Mouse (Mus musculus): ENCODE results near the gene Rapgef1.

DNA sequence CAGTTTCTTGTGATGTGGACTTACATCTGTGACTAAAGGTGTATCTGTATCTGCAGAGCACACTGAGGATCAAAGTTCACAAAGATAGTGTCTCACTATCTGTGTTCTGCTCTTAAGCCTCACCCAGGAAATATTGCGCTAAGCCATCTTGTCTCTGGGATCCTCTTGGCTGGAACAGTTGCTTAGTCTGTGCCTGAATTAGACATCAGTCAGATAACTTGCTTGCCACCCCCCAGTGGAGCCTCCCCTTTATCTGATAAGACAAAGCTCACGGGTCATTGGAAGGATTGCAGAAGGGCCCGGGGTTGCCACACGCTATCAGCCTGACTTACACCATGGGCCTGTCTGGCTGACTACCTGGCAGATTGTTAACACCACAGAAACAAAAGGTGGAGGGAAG lies 153.8 kb downstream of the Rapgef1 start:
- TF ChIP-seq CTCF (IDR thresholded peaks at IDR 0.05; ENCODE audit: low read depth, low read length) (no peak), GATA1 (IDR thresholded peaks at IDR 0.05; ENCODE audit: borderline replicate concordance, low read length) (no peak), POLR2AphosphoS5 (IDR thresholded peaks at IDR 0.05; ENCODE audit: insufficient replicate concordance, low read depth, low read length) (no peak)

Measured in G1E (cell line).